Mouse (Mus musculus) T-helper 17 cell (primary cell): ENCODE results near the gene Megf8.

ENCODE experiments used
- in situ Hi-C, 2 experiments: fragments of 300-600 bp; cut with MboI, MseI; formaldehyde crosslinking; loops; 1 replicate in 1 of 2; 2 replicates in 1 of 2; pipeline ENCODE4 v1.15.1; 2025; ENCODE audit warnings: high pct_unique_total_duplicates in 2 of 2

Gene Megf8

GRCm38 (mm10) chr7:25392851-25393250 lies 75.9 kb downstream of the Megf8 start:
- in situ Hi-C loops = loop anchor here (5.0 to 25.0 kb wide), 3 partner anchors 76 to 1794 kb away; partner anchors contain the start of genes BC024978 (in 1 of the 2), Gm21983 (in 1 of the 2), Megf8 (in 1 of the 2) and Mia (in 1 of the 2)

GRCm38 (mm10) chr7:25393451-25394210 lies 76.7 kb downstream of the Megf8 start:
- in situ Hi-C loops = loop anchor here (5.0 to 25.0 kb wide), 3 partner anchors 76 to 1794 kb away; partner anchors contain the start of genes BC024978 (in 1 of the 2), Gm21983 (in 1 of the 2), Megf8 (in 1 of the 2) and Mia (in 1 of the 2)

- in situ Hi-C loops = loop anchor here (5.0 to 25.0 kb wide), 3 partner anchors 77 to 1793 kb away; partner anchors contain the start of genes BC024978 (in 1 of the 2), Gm21983 (in 1 of the 2), Megf8 (in 1 of the 2) and Mia (in 1 of the 2)
These were observed 77.8 kb downstream of the Megf8 start for GRCm38 (mm10) chr7:25394754-25395153.

GRCm38 (mm10) chr7:25395186-25395557 lies 78.2 kb downstream of the Megf8 start:
- in situ Hi-C loops = loop anchor here in 1 of 2 experiments (25.0 kb wide), 2 partner anchors 1308 to 1792 kb away; partner anchors contain the start of genes BC024978, Gm21983, Mia and Rab4b

GRCm38 (mm10) chr7:25395558-25396521 lies 78.9 kb downstream of the Megf8 start:
- in situ Hi-C loops = loop anchor here in 1 of 2 experiments (25.0 kb wide), 2 partner anchors 1309 to 1791 kb away; partner anchors contain the start of genes BC024978, Gm21983, Mia and Rab4b

- in situ Hi-C loops = loop anchor here in 1 of 2 experiments (25.0 kb wide), 2 partner anchors 1309 to 1791 kb away; partner anchors contain the start of genes BC024978, Gm21983, Mia and Rab4b
These were observed 79.7 kb downstream of the Megf8 start for GRCm38 (mm10) chr7:25396621-25397020.

GRCm38 (mm10) chr7:25398610-25399009 lies 81.6 kb downstream of the Megf8 start, which contains the start of gene Lipe:
Gene Lipe, minus strand, starts transcription at chr7:25398710.
- in situ Hi-C loops = loop anchor here in 1 of 2 experiments (25.0 kb wide), 2 partner anchors 1311 to 1789 kb away; partner anchors contain the start of genes BC024978, Gm21983, Mia and Rab4b

- in situ Hi-C loops = loop anchor here in 1 of 2 experiments (25.0 kb wide), 2 partner anchors 1312 to 1788 kb away; partner anchors contain the start of genes BC024978, Gm21983, Mia and Rab4b
These were observed 82.1 kb downstream of the Megf8 start for GRCm38 (mm10) chr7:25399028-25399427.

GRCm38 (mm10) chr7:25401551-25401950 lies 84.6 kb downstream of the Megf8 start:
- in situ Hi-C loops = no loop called here

GRCm38 (mm10) chr7:25401986-25402385 lies 85.0 kb downstream of the Megf8 start:
- in situ Hi-C loops = no loop called here

GRCm38 (mm10) chr7:25402671-25403101 lies 85.7 kb downstream of the Megf8 start:
- in situ Hi-C loops = no loop called here

- in situ Hi-C loops = no loop called here
These were observed 89.5 kb downstream of the Megf8 start for GRCm38 (mm10) chr7:25406468-25406867.

GRCm38 (mm10) chr7:25409114-25409760 lies 92.3 kb downstream of the Megf8 start:
- in situ Hi-C loops = no loop called here

- in situ Hi-C loops = no loop called here
These were observed 94.1 kb downstream of the Megf8 start for GRCm38 (mm10) chr7:25410969-25411615.

GRCm38 (mm10) chr7:25411861-25412260 lies 94.9 kb downstream of the Megf8 start:
- in situ Hi-C loops = no loop called here

- in situ Hi-C loops = no loop called here
These were observed 96.0 kb downstream of the Megf8 start, which contains the start of gene Cxcl17 for GRCm38 (mm10) chr7:25412833-25413441. Gene Cxcl17, minus strand, starts transcription at chr7:25412886.
